Mouse (Mus musculus) CH12.LX (cell line): ENCODE results near the gene Tmem82. TPM values are rescaled to one million over a fixed set of nuclear protein-coding genes. Genes with fewer than 3 reads are reported as not detected.
A peak's percentile ranks its signal among the peaks of the same experiment; 100 is the strongest.

Experiments
- DNase-seq: peaks from one replicate; pipeline ENCODE4 v3.0.0-alpha.2; 2013; ENCODE audit errors: extremely low read depth
- H3K27ac ChIP-seq: 2 replicates; pipeline ENCODE4 v1.5.1; 2012; ENCODE audit warnings: low read depth, mild to moderate bottlenecking, control low read depth, moderate library complexity; ENCODE audit not compliant: insufficient read depth
- H3K27me3 ChIP-seq: replicated peaks from 2 replicates; pipeline ENCODE3; 2012; ENCODE audit warnings: inconsistent platforms
- H3K36me3 ChIP-seq, 2 experiments: replicated peaks in 1 of 2; 2 replicates each; pipeline versions ENCODE3 to v1.6.1; 2012; ENCODE audit warnings: inconsistent platforms in 1 of 2, low read length in 1 of 2, mild to moderate bottlenecking in 1 of 2, mixed read lengths in 1 of 2, moderate library complexity in 1 of 2; ENCODE audit not compliant: control insufficient read depth in 1 of 2, insufficient read depth in 1 of 2
- H3K4me1 ChIP-seq, 2 experiments: 2 replicates each; pipeline ENCODE4 v1.6.1; 2012; ENCODE audit warnings: inconsistent platforms in 1 of 2, moderate library complexity in 1 of 2; ENCODE audit not compliant: insufficient read depth in 2 of 2, control insufficient read depth in 1 of 2
- H3K4me2 ChIP-seq: 2 replicates; pipeline ENCODE4 v1.6.1; 2012; ENCODE audit warnings: low read depth, mild to moderate bottlenecking, control low read depth; ENCODE audit not compliant: poor library complexity, insufficient read depth, severe bottlenecking
- H3K4me3 ChIP-seq, 3 experiments: fragments of 150-350 bp in 1 of 3; sonication (generic) in 1 of 3; replicated peaks in 1 of 3; 2 replicates each; pipeline versions ENCODE3 to v1.5.1; 2011 to 2012; ENCODE audit warnings: low read depth in 2 of 3, low read length in 2 of 3, mild to moderate bottlenecking in 2 of 3, moderate library complexity in 2 of 3, control low read depth in 1 of 3, improper control_type of control experiment in 1 of 3, inconsistent platforms in 1 of 3, mixed read lengths in 1 of 3; ENCODE audit not compliant: poor library complexity in 1 of 3
- H3K79me2 ChIP-seq: replicated peaks from 2 replicates; pipeline ENCODE4 v1.6.1; 2012; ENCODE audit warnings: mild to moderate bottlenecking, moderate library complexity; ENCODE audit not compliant: control insufficient read depth, poor library complexity, insufficient read depth, severe bottlenecking; ENCODE audit errors: extremely low read depth
- H3K9ac ChIP-seq: 2 replicates; pipeline ENCODE4 v1.6.1; 2012; ENCODE audit warnings: low read depth, mild to moderate bottlenecking, control low read depth, moderate library complexity; ENCODE audit not compliant: insufficient read depth
- H3K9me3 ChIP-seq: replicated peaks from 2 replicates; pipeline ENCODE3; 2012; ENCODE audit warnings: low read length, inconsistent platforms, mixed read lengths
- BHLHE40 ChIP-seq: IDR thresholded peaks from 2 replicates; pipeline ENCODE4 v1.6.1; 2011; ENCODE audit warnings: mild to moderate bottlenecking, low read depth, low read length, improper control_type of control experiment
- CHD2 ChIP-seq: IDR thresholded peaks from 2 replicates; pipeline ENCODE4 v1.6.1; 2011; ENCODE audit warnings: low read length, improper control_type of control experiment
- EP300 ChIP-seq: IDR thresholded peaks from 2 replicates; pipeline ENCODE4 v1.6.1; 2011; ENCODE audit warnings: low read length, improper control_type of control experiment
- ETS1 ChIP-seq: conservative IDR thresholded peaks from 2 replicates; pipeline ENCODE4 v1.6.1; 2012; ENCODE audit warnings: low read depth, mild to moderate bottlenecking, inconsistent platforms, low read length, improper control_type of control experiment, moderate library complexity
- HCFC1 ChIP-seq: IDR thresholded peaks from 2 replicates; pipeline ENCODE4 v1.6.1; 2012; ENCODE audit warnings: low read depth, mild to moderate bottlenecking, inconsistent platforms, low read length, improper control_type of control experiment
- JUN ChIP-seq: IDR thresholded peaks from 2 replicates; pipeline ENCODE4 v1.6.1; 2011; ENCODE audit warnings: low read depth, mild to moderate bottlenecking, low read length, improper control_type of control experiment, moderate library complexity; ENCODE audit not compliant: insufficient read depth
- JUND ChIP-seq: conservative IDR thresholded peaks from 2 replicates; pipeline ENCODE4 v1.6.1; 2011; ENCODE audit warnings: low read depth, low read length, improper control_type of control experiment
- KAT2A ChIP-seq: IDR thresholded peaks from 2 replicates; pipeline ENCODE4 v1.6.1; 2012; ENCODE audit warnings: low read length, improper control_type of control experiment, inconsistent platforms; ENCODE audit not compliant: insufficient replicate concordance
- MEF2A ChIP-seq: IDR thresholded peaks from 2 replicates; pipeline ENCODE4 v1.6.1; 2014; ENCODE audit warnings: low read depth, mild to moderate bottlenecking, inconsistent platforms, low read length, improper control_type of control experiment, borderline replicate concordance
- NELFE ChIP-seq: IDR thresholded peaks from 2 replicates; pipeline ENCODE4 v1.6.1; 2011; ENCODE audit warnings: low read depth, low read length, improper control_type of control experiment
- POLR2AphosphoS2 ChIP-seq: IDR thresholded peaks from 2 replicates; pipeline ENCODE4 v1.6.1; 2011; ENCODE audit warnings: low read depth, low read length, improper control_type of control experiment
- RAD21 ChIP-seq: IDR thresholded peaks from 2 replicates; pipeline ENCODE4 v1.6.1; 2011; ENCODE audit warnings: low read depth, mild to moderate bottlenecking, low read length, improper control_type of control experiment, moderate library complexity
- SIN3A ChIP-seq: IDR thresholded peaks from 2 replicates; pipeline ENCODE4 v1.6.1; 2012; ENCODE audit warnings: low read length, improper control_type of control experiment, inconsistent platforms
- TCF12 ChIP-seq: IDR thresholded peaks from 2 replicates; pipeline ENCODE4 v1.6.1; 2014; ENCODE audit warnings: low read depth, mild to moderate bottlenecking, inconsistent platforms, low read length, improper control_type of control experiment
- UBTF ChIP-seq: IDR thresholded peaks from 2 replicates; pipeline ENCODE4 v1.6.1; 2012; ENCODE audit warnings: low read depth, mild to moderate bottlenecking, inconsistent platforms, low read length, improper control_type of control experiment, moderate library complexity
- ZKSCAN1 ChIP-seq: IDR thresholded peaks from 2 replicates; pipeline ENCODE4 v1.6.1; 2012; ENCODE audit warnings: low read depth, inconsistent platforms, low read length, improper control_type of control experiment, borderline replicate concordance
- dilution Hi-C: fragments of 300-500 bp; cut with MboI; formaldehyde crosslinking; loops from 2 replicates; pipeline ENCODE4 v1.14.3; 2020; ENCODE audit warnings: low sequenced_read_pairs; ENCODE audit not compliant: extremely low pct_unique_long_range_greater_than_20kb, extremely low pct_ligation_motif_present
- in situ Hi-C: fragments of 300-500 bp; cut with MboI; formaldehyde crosslinking; loops from 3 replicates; pipeline ENCODE4 v1.14.3; 2019; ENCODE audit warnings: low sequenced_read_pairs, low pct_ligation_motif_present, low pct_unique_long_range_greater_than_20kb, mixed read lengths
- polyA plus RNA-seq: library from polyadenylated mRNA; unstranded; fragments of >175 nt; gene quantifications from 2 replicates; pipeline ENCODE4 v1.2.1, GENCODE M21; 2012; ENCODE audit warnings: low read depth; ENCODE audit not compliant: insufficient read length
- total RNA-seq, 2 experiments: library from RNA; depleted of rRNA; stranded (reverse); fragments of 300-350 nt in 1 of 2; fragments of >200 nt in 1 of 2; gene quantifications; 2 replicates each; pipeline ENCODE4 v1.2.3; 2012 to 2014

Gene Tmem82
- total and polyA plus RNA-seq, 3 experiments, result 0.68 to 5.2 (median 2.7) TPM

GRCm38 (mm10) chr4:141663122-141663931, 44.9 kb upstream of the Tmem82 start:
- no peaks in the 10 kb centered on the region for H3K27me3 ChIP-seq
- DNase-seq, result no peak
- peaks cover 3% of the 10 kb centered on the region for H3K9me3 ChIP-seq
- peaks cover 10% of the 10 kb centered on the region; the same call in 1 of the 2 replicates for H3K79me2 ChIP-seq
- dilution Hi-C loops (no loop called here), in situ Hi-C loops (no loop called here)
- peak overlapping the region; percentile 81 for H3K9ac ChIP-seq
- peaks cover 0 to 17% of the 10 kb centered on the region in 2 experiments for H3K36me3 ChIP-seq
- peak overlapping the region; percentile 70 for H3K4me2 ChIP-seq
- H3K4me3 ChIP-seq, result peak overlapping the region; percentile 78 to 83 (median 80)
- no peak for TF ChIP-seq POLR2AphosphoS2
- TF ChIP-seq EP300, result no peak
- TF ChIP-seq ZKSCAN1, result no peak
- TF ChIP-seq RAD21, result no peak
- TF ChIP-seq CHD2, result no peak
- TF ChIP-seq UBTF, result no peak
- TF ChIP-seq NELFE, result no peak
- TF ChIP-seq SIN3A, result no peak
- no peak for TF ChIP-seq JUN
- no peak for TF ChIP-seq HCFC1
- no peak for TF ChIP-seq TCF12
- peaks cover 11 to 52% of the 10 kb centered on the region in 2 experiments for H3K4me1 ChIP-seq
- H3K27ac ChIP-seq, result no peak overlapping the region

GRCm38 (mm10) chr4:141660884-141661283, 42.5 kb upstream of the Tmem82 start:
- no peak overlapping the region for H3K4me2 ChIP-seq
- no peak overlapping the region for H3K9ac ChIP-seq
- TF ChIP-seq EP300, result no peak
- no peak for TF ChIP-seq KAT2A
- TF ChIP-seq SIN3A, result no peak
- TF ChIP-seq MEF2A, result no peak
- peak; percentile 10; the same call in 1 of the 2 replicates for TF ChIP-seq BHLHE40
- TF ChIP-seq ETS1, result peak; percentile 30; the same call in 1 of the 2 replicates
- TF ChIP-seq JUND, result no peak
- peaks cover 16 to 64% of the 10 kb centered on the region in 2 experiments for H3K4me1 ChIP-seq
- H3K27me3 ChIP-seq, result no peaks in the 10 kb centered on the region
- H3K9me3 ChIP-seq, result no peaks in the 10 kb centered on the region
- dilution Hi-C loops, result no loop called here
- H3K36me3 ChIP-seq, result peaks cover 2 to 28% of the 10 kb centered on the region in 2 experiments
- H3K27ac ChIP-seq, result no peak overlapping the region
- H3K79me2 ChIP-seq, result peaks cover 10% of the 10 kb centered on the region; the same call in 1 of the 2 replicates
- in situ Hi-C loops, result no loop called here
- peak; percentile 56 for DNase-seq
- H3K4me3 ChIP-seq, result no peak overlapping the region
